Mouse (Mus musculus) fibroblast of lung, adult 2 months (primary cell): ENCODE measurements around the gene Osbpl3.

Experiments
- DNase-seq: peaks from one replicate; pipeline ENCODE4 v3.0.0-alpha.2; 2011; ENCODE audit warnings: low read depth

Gene Osbpl3

GRCm38 (mm10) chr6:50279642-50280041 lies 176.4 kb downstream of the Osbpl3 start:
- no peak for DNase-seq

DNA sequence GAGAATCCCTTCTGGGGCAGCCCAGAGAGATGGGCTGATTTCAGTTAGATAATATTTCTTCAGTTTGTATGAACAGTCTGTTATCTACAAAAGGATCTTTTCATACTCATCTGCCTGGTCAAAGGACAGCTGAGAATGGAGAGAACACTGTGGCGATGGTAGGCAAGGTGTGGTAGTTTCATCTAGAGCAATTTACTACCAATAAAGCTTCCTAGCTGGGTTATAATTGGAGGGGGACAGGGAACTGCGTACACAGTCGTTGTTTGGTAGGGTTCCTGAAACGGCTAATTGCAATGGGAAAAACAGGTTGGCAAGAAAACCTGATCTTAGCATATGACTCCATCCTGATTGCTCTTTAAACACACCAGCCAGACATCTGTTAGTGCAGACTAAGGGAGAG lies 182.1 kb downstream of the Osbpl3 start:
- no peak for DNase-seq

DNA sequence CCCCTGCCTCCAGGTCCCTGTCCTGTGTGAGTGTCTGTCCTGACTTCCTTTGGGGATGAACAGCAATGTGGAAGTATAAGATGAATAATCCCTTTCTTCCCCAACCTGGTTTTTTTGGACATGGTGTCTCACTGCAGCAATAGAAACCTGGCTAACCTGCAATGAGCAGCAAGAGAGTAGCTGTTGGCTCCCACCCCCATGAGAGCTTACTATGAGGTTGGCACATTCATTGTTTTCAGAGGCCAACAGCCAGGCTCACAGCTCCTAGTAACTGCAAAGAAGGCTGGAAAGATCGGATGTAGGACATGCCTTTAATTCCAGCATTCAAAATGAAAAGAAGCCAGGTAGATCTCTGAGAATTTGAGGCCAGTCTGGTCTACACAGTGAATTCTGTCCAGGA lies 182.6 kb downstream of the Osbpl3 start:
- DNase-seq = no peak

DNA sequence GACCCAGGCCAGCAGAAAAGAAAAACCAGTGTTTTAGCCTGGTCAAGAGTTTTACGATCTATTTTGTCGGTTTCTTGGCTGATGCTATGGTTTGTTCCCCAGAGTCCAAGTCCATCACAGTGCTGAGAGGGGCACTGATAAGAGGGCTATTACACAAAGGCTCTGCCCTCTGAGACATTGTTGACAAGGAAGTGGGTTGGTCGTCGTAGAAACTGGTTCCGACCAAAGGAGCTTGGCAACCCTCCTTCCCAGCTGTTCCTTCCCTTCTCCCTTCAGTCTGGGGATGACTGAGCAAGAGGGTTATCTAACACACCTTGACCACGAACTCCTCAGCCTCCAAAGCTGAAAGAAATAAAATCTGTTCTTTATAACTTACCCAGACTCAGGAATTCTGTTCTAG lies 192.3 kb downstream of the Osbpl3 start, which contains the start of gene Gsdme:
TSS of gene Gsdme (minus strand) at position 193 of the 400 bp plus-strand sequence.
- no peak for DNase-seq

DNA sequence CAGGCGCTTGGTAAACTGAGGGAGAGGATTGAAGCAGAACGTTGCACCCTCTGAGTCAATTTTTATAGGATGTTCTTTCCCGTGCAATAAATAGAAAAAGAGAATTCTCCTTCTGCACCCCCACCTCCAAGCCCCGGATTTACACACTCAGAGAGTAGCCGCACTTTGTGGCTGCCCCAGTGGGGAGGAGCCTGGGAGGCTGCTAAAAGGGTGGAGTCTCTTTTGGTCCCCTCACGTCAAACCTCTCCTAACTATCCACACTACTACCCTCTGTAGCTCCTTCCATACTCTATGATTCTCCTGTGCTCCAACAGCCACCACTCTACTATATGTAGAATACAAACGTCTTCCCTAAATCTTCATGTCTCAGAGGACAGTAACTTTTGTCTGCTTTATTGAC lies 193.7 kb downstream of the Osbpl3 start:
- DNase-seq = no peak

- DNase-seq = no peak
These were observed 194.1 kb downstream of the Osbpl3 start for GRCm38 (mm10) chr6:50261922-50262261.

DNA sequence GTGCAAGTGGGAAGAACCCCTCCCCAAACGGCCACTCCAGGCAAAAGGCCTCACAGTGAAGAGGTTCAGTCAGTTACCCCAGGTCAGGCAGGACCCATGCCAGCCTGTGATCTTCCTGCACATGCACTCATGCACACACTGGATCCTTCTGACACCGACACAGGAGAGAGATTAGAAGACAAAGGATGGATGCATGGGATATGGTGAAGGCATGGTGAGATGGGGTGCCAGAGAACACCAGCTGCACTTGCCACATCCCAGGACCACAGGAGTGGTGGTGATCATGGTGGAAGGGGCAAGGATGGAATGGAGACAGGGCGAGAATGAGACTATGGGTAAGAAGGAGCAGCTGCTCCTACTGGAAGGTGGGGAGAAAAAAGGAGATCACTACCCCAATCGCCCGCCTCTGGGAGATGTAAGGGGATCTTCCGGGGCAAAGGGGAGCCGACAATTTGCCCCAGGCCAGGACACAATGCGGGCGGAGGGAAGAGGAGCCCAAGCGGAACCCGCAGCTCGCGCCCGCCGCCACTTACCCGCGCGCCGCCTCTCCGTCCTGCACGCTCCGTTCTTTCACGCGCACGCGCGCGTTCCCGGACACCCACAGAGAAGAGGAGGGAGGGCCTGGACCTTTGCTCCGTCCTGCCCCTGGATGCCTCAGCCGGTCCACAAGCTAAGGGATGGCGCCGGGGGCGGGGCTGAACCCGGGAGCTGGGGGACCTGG lies 194.6 kb downstream of the Osbpl3 start:
- peak; percentile 37 for DNase-seq

DNA sequence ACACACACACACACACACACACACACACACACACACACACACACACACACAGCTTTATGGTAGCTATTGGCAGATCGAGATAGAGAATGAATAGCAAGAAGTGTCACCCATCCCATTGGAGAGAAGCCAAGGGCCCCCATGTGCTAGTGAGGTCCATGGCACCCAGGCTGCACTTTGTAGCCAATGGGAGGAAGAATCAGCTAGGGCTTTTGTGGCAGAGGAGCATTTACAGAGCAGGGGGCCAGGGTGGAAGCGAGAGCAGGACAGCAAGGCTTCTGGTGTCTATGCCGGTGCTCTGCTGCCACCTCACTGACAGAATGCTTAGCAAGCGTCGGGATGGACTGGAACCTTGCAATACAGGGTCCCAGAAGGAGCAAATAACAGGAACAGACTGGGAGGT lies 200.6 kb downstream of the Osbpl3 start:
- DNase-seq = no peak

DNA sequence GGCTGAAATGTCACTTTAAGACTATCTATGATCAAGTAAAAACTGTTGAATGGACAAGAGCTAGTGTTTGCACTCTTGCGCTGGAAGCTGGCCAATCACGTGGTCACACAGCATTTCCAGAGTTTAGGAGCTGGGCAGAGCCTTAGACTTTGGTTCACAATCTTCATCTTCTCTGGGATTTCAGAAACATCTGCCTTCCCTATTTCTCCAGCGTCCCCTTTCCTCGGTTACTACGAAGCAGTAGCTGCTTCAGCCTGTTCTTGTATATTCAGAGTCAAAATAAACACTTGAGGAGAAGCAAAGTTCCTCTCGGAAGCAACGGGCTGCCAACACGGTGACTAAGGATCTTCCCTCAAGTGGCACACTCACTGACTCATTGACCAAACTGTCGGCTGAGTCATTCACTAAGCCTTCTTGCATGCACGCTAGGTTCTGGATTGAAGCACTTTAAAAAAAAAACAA lies 201.2 kb downstream of the Osbpl3 start:
- DNase-seq = peak; percentile 93

DNA sequence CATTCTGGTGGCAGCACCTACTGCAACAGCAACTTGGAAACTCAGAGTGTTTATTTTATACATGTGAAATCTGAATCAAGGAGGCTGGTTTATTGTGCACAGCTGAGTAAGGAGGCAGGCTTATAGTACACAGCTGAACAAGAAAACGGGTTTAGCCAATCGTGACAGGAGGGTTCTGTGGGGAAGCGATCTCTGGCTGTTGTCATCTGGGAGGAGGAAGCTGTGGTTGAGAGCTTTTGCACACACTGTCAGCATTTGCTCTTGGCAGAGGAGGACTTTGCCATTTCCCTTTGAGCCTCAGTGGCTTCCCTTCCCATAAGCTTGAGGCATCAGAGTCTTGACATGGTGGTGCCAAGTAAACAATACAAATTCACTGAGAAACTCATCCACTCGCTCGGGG lies 203.3 kb downstream of the Osbpl3 start:
- DNase-seq = no peak

GRCm38 (mm10) chr6:50247791-50248190 lies 208.2 kb downstream of the Osbpl3 start:
- DNase-seq = no peak

- DNase-seq = no peak
These were observed 208.6 kb downstream of the Osbpl3 start for GRCm38 (mm10) chr6:50247356-50247755.

DNA sequence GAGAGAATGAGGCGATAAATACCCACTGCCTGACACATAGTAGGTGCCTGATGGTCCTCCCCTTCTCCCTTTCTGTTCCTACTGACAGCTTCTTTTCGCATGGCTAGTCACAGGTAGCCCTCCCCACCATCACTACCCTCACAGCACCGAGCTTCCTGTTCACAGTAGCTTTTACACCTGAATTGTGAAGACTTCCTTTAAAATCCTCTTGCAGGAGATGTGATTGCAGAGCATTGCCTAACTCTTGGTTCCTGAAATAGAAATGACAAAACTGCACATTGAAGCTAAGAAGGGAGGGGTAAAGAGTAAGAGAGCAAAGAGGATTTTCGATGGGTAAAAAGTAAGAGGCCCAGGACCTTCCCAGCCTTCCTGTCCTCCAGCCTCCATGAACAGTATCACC lies 211.0 kb downstream of the Osbpl3 start:
- DNase-seq = no peak

GRCm38 (mm10) chr6:50244126-50244525 lies 211.9 kb downstream of the Osbpl3 start:
- no peak for DNase-seq
